Mouse (Mus musculus) hindbrain, embryonic 10.5 days (tissue): ENCODE measurements around the gene 1700011L22Rik. TPM values are rescaled to one million over a fixed set of nuclear protein-coding genes. Genes with fewer than 3 reads are reported as not detected.

Source experiments
- polyA plus RNA-seq: library from polyadenylated mRNA; unstranded; fragments of >200 nt; fragmentation: Nextera tagmentation; extraction: Ambion mirVana; gene quantifications from 2 replicates; pipeline ENCODE4 v1.2.1, GENCODE M21; 2016

Gene 1700011L22Rik
- polyA plus RNA-seq, 1 experiment from 2014 or later: not detected

Other genes starting within 250 kb of the 1700011L22Rik start
- gene Zfp827, start 220.1 kb downstream of the 1700011L22Rik start, polyA plus RNA-seq: 4.7 and 6.2 TPM in 2 replicates
- 9.2 and 10.7 TPM in 2 replicates for gene Mmaa, start 46.4 kb upstream of the 1700011L22Rik start, polyA plus RNA-seq
- gene Smad1, start 150.9 kb upstream of the 1700011L22Rik start, polyA plus RNA-seq: 41.5 and 45.9 TPM in 2 replicates